Mouse (Mus musculus): ENCODE measurements at regions not wholly inside any gene's neighbourhood (a gene's known extent, or its start where the extent isn't known, plus 50 kb on each side); places are given as distances from the start of the nearest gene placed in this dataset.

GRCm38 (mm10) chr3:68758609-68759008 lies 68.2 kb downstream of the Il12a start:
- Histone ChIP-seq H3K4me2 (ENCODE audit: low read depth, low read length) (no peak overlapping the region), H3K36me3 (replicated peaks; ENCODE audit: control insufficient read depth, insufficient read depth, low read depth, low read length) (no peaks in the 10 kb centered on the region), H3K4me3 (ENCODE audit: low read depth, low read length) (no peak overlapping the region), H3K9me3 (replicated peaks; ENCODE audit: control insufficient read depth, low read length) (no peaks in the 10 kb centered on the region), H3K4me1 (ENCODE audit: control insufficient read depth, insufficient read depth, low read length) (no peaks in the 10 kb centered on the region), H3K27me3 (ENCODE audit: control insufficient read depth, insufficient read depth, low read length) (no peaks in the 10 kb centered on the region), H3K9ac (replicated peaks; ENCODE audit: low read length) (no peak overlapping the region), H3K27ac (replicated peaks; ENCODE audit: low read depth, low read length) (no peak overlapping the region)
- ATAC-seq (replicated peaks; ENCODE audit: insufficient number of reproducible peaks, low FRiP score, low TSS enrichment, low read depth) (no peak), DNase-seq (ENCODE audit: low spot score) (no peak)

- DNase-seq (ENCODE audit: low spot score) (no peak), ATAC-seq (replicated peaks; ENCODE audit: insufficient number of reproducible peaks, low FRiP score, low TSS enrichment, low read depth) (no peak)
- Histone ChIP-seq H3K4me2 (ENCODE audit: low read depth, low read length) (no peak overlapping the region), H3K36me3 (replicated peaks; ENCODE audit: control insufficient read depth, insufficient read depth, low read depth, low read length) (no peaks in the 10 kb centered on the region), H3K9ac (replicated peaks; ENCODE audit: low read length) (no peak overlapping the region), H3K4me3 (ENCODE audit: low read depth, low read length) (no peak overlapping the region), H3K27ac (replicated peaks; ENCODE audit: low read depth, low read length) (no peak overlapping the region), H3K9me3 (replicated peaks; ENCODE audit: control insufficient read depth, low read length) (no peaks in the 10 kb centered on the region), H3K4me1 (ENCODE audit: control insufficient read depth, insufficient read depth, low read length) (no peaks in the 10 kb centered on the region), H3K27me3 (ENCODE audit: control insufficient read depth, insufficient read depth, low read length) (no peaks in the 10 kb centered on the region)
- 54% methylated on average over 8 of the region's 8 CpGs for WGBS
Observed at GRCm38 (mm10) chr3:68759375-68759774, 68.9 kb downstream of the Il12a start.

- Histone ChIP-seq H3K9me3 (replicated peaks; ENCODE audit: control insufficient read depth, low read length) (no peaks in the 10 kb centered on the region), H3K27ac (replicated peaks; ENCODE audit: low read depth, low read length) (no peak overlapping the region), H3K4me3 (ENCODE audit: low read depth, low read length) (no peak overlapping the region), H3K27me3 (ENCODE audit: control insufficient read depth, insufficient read depth, low read length) (no peaks in the 10 kb centered on the region), H3K36me3 (replicated peaks; ENCODE audit: control insufficient read depth, insufficient read depth, low read depth, low read length) (no peaks in the 10 kb centered on the region), H3K9ac (replicated peaks; ENCODE audit: low read length) (no peak overlapping the region), H3K4me1 (ENCODE audit: control insufficient read depth, insufficient read depth, low read length) (no peaks in the 10 kb centered on the region), H3K4me2 (ENCODE audit: low read depth, low read length) (no peak overlapping the region)
- DNase-seq (ENCODE audit: low spot score), result no peak
- 65% methylated on average over 2 of the region's 2 CpGs for WGBS
- no peak for ATAC-seq (replicated peaks; ENCODE audit: insufficient number of reproducible peaks, low FRiP score, low TSS enrichment, low read depth)
Observed at GRCm38 (mm10) chr3:68760806-68761205, 70.4 kb downstream of the Il12a start.

DNA sequence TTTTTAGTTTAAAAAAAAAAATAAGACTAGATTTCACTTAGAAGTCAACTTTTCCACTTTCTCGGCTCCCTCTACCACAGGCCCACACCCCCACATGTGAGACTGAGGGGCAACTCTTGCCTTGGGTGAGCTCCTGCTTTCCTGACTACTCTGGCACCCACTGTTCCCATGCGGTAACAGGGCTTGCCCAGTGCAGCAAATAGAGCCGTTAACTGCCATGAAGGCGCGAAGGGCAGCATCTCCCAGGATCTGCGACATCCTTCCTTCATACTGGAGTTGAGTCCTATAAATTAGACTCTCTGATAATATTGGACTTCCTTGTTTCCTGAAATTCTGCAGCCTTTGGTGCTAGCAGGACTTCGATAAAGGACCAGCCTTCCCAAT lies 70.8 kb downstream of the Il12a start:
- Histone ChIP-seq H3K4me1 (ENCODE audit: control insufficient read depth, insufficient read depth, low read length) (no peaks in the 10 kb centered on the region), H3K9me3 (replicated peaks; ENCODE audit: control insufficient read depth, low read length) (no peaks in the 10 kb centered on the region), H3K4me3 (ENCODE audit: low read depth, low read length) (no peak overlapping the region), H3K4me2 (ENCODE audit: low read depth, low read length) (no peak overlapping the region), H3K27me3 (ENCODE audit: control insufficient read depth, insufficient read depth, low read length) (no peaks in the 10 kb centered on the region), H3K9ac (replicated peaks; ENCODE audit: low read length) (no peak overlapping the region), H3K27ac (replicated peaks; ENCODE audit: low read depth, low read length) (no peak overlapping the region), H3K36me3 (replicated peaks; ENCODE audit: control insufficient read depth, insufficient read depth, low read depth, low read length) (no peaks in the 10 kb centered on the region)
- DNase-seq (ENCODE audit: low spot score), result no peak
- ATAC-seq (replicated peaks; ENCODE audit: insufficient number of reproducible peaks, low FRiP score, low TSS enrichment, low read depth), result no peak
- 45% methylated on average over 7 of the region's 7 CpGs for WGBS

GRCm38 (mm10) chr3:68761626-68762331 lies 71.3 kb downstream of the Il12a start:
- no peak overlapping the region for H3K4me3 ChIP-seq (ENCODE audit: low read depth, low read length)
- H3K27ac ChIP-seq (replicated peaks; ENCODE audit: low read depth, low read length), result no peak overlapping the region
- ATAC-seq (replicated peaks; ENCODE audit: insufficient number of reproducible peaks, low FRiP score, low TSS enrichment, low read depth), result 0 out of 2 replicates have a peak, but pooled peaks have one; percentile 34

GRCm38 (mm10) chr3:68762988-68763387 lies 72.5 kb downstream of the Il12a start:
- Histone ChIP-seq H3K4me1 (ENCODE audit: control insufficient read depth, insufficient read depth, low read length) (no peaks in the 10 kb centered on the region), H3K27ac (replicated peaks; ENCODE audit: low read depth, low read length) (no peak overlapping the region), H3K4me3 (ENCODE audit: low read depth, low read length) (no peak overlapping the region), H3K4me2 (ENCODE audit: low read depth, low read length) (no peak overlapping the region), H3K36me3 (replicated peaks; ENCODE audit: control insufficient read depth, insufficient read depth, low read depth, low read length) (no peaks in the 10 kb centered on the region), H3K9ac (replicated peaks; ENCODE audit: low read length) (no peak overlapping the region), H3K9me3 (replicated peaks; ENCODE audit: control insufficient read depth, low read length) (no peaks in the 10 kb centered on the region), H3K27me3 (ENCODE audit: control insufficient read depth, insufficient read depth, low read length) (no peaks in the 10 kb centered on the region)
- WGBS, result 88% methylated on average over 8 of the region's 8 CpGs
- ATAC-seq (replicated peaks; ENCODE audit: insufficient number of reproducible peaks, low FRiP score, low TSS enrichment, low read depth) (no peak), DNase-seq (ENCODE audit: low spot score) (no peak)

More at GRCm38 (mm10) chr3:68761626-68762331, 71.3 kb downstream of the Il12a start:
- H3K9ac ChIP-seq (replicated peaks; ENCODE audit: low read length), result no peak overlapping the region
- H3K4me2 ChIP-seq (ENCODE audit: low read depth, low read length), result no peak overlapping the region
- WGBS, result 10% methylated on average over 11 of the region's 11 CpGs
- peak; percentile 56 for DNase-seq (ENCODE audit: low spot score)
- no peaks in the 10 kb centered on the region for H3K9me3 ChIP-seq (replicated peaks; ENCODE audit: control insufficient read depth, low read length)
- no peaks in the 10 kb centered on the region for H3K27me3 ChIP-seq (ENCODE audit: control insufficient read depth, insufficient read depth, low read length)
- no peaks in the 10 kb centered on the region for H3K36me3 ChIP-seq (replicated peaks; ENCODE audit: control insufficient read depth, insufficient read depth, low read depth, low read length)
- H3K4me1 ChIP-seq (ENCODE audit: control insufficient read depth, insufficient read depth, low read length), result no peaks in the 10 kb centered on the region

GRCm38 (mm10) chr3:68764336-68764735 lies 73.9 kb downstream of the Il12a start:
- DNase-seq (ENCODE audit: low spot score) (no peak), ATAC-seq (replicated peaks; ENCODE audit: insufficient number of reproducible peaks, low FRiP score, low TSS enrichment, low read depth) (no peak)
- Histone ChIP-seq H3K36me3 (replicated peaks; ENCODE audit: control insufficient read depth, insufficient read depth, low read depth, low read length) (no peaks in the 10 kb centered on the region), H3K4me2 (ENCODE audit: low read depth, low read length) (no peak overlapping the region), H3K27ac (replicated peaks; ENCODE audit: low read depth, low read length) (no peak overlapping the region), H3K27me3 (ENCODE audit: control insufficient read depth, insufficient read depth, low read length) (no peaks in the 10 kb centered on the region), H3K4me3 (ENCODE audit: low read depth, low read length) (no peak overlapping the region), H3K9me3 (replicated peaks; ENCODE audit: control insufficient read depth, low read length) (no peaks in the 10 kb centered on the region), H3K4me1 (ENCODE audit: control insufficient read depth, insufficient read depth, low read length) (no peaks in the 10 kb centered on the region), H3K9ac (replicated peaks; ENCODE audit: low read length) (no peak overlapping the region)
- 81% methylated on average over 3 of the region's 4 CpGs for WGBS

GRCm38 (mm10) chr3:68764917-68765598 lies 74.6 kb downstream of the Il12a start:
- Histone ChIP-seq H3K4me1 (ENCODE audit: control insufficient read depth, insufficient read depth, low read length) (no peaks in the 10 kb centered on the region), H3K4me2 (ENCODE audit: low read depth, low read length) (no peak overlapping the region), H3K9ac (replicated peaks; ENCODE audit: low read length) (no peak overlapping the region), H3K27ac (replicated peaks; ENCODE audit: low read depth, low read length) (no peak overlapping the region), H3K36me3 (replicated peaks; ENCODE audit: control insufficient read depth, insufficient read depth, low read depth, low read length) (no peaks in the 10 kb centered on the region), H3K4me3 (ENCODE audit: low read depth, low read length) (no peak overlapping the region), H3K9me3 (replicated peaks; ENCODE audit: control insufficient read depth, low read length) (no peaks in the 10 kb centered on the region), H3K27me3 (ENCODE audit: control insufficient read depth, insufficient read depth, low read length) (no peaks in the 10 kb centered on the region)
- no peak for DNase-seq (ENCODE audit: low spot score)
- ATAC-seq (replicated peaks; ENCODE audit: insufficient number of reproducible peaks, low FRiP score, low TSS enrichment, low read depth), result no peak
- 75% methylated on average over 7 of the region's 7 CpGs for WGBS

Data from embryonic facial prominence, embryonic 11.5 days (tissue).